Mouse (Mus musculus) stomach, postnatal 0 days (tissue): Measurements from ENCODE around the gene Tnfrsf13c.

Source experiments
- CTCF ChIP-seq: IDR thresholded peaks from 2 replicates; pipeline ENCODE4 v1.5.1; 2016; ENCODE audit warnings: antibody characterized with exemption, low read depth, mild to moderate bottlenecking, moderate library complexity
- EP300 ChIP-seq: optimal IDR thresholded peaks from 2 replicates; pipeline ENCODE3; 2016; ENCODE audit warnings: antibody characterized with exemption

GRCm38 (mm10) chr15:82172648-82173047 is 51.5 kb downstream of the Tnfrsf13c start:
- TF ChIP-seq CTCF, result no peak
- TF ChIP-seq EP300, result no peak
